Mouse (Mus musculus) CD8-positive naive resting alpha-beta T cell, adult 2 months (primary cell): ENCODE results near the gene BC004004.
A peak's percentile ranks its signal among the peaks of the same experiment; 100 is the strongest.
"Not testable (repeated sequence)": the region's sequence is repeated elsewhere in the genome, so short reads cannot be mapped to it uniquely, and the experiment has no call there.

ENCODE experiments used
- DNase-seq, 2 experiments: peaks; one replicate each; pipeline ENCODE4 v3.0.0; 2022; ENCODE audit warnings: low read depth in 2 of 2, low spot score in 2 of 2

BC004004 gene

GRCm38 (mm10) chr17:29259489-29259888 lies 9.1 kb upstream of the BC004004 start:
- DNase-seq = peak; percentile 72 to 75

GRCm38 (mm10) chr17:29260501-29260900 lies 8.1 kb upstream of the BC004004 start:
- DNase-seq = no peak

GRCm38 (mm10) chr17:29261603-29262258 lies 6.9 kb upstream of the BC004004 start:
- no peak for DNase-seq

GRCm38 (mm10) chr17:29262259-29262649 lies 6.3 kb upstream of the BC004004 start:
- DNase-seq = no peak

- DNase-seq = no peak
Observed at GRCm38 (mm10) chr17:29263417-29263816, 5.2 kb upstream of the BC004004 start.

GRCm38 (mm10) chr17:29263840-29264633 lies 4.6 kb upstream of the BC004004 start, which contains the start of gene Ppil1:
Gene Ppil1, minus strand, starts transcription at chr17:29264186.
- DNase-seq = peak; percentile 70 to 83

- DNase-seq = no peak
Observed at GRCm38 (mm10) chr17:29264760-29265159, 3.8 kb upstream of the BC004004 start.

GRCm38 (mm10) chr17:29267040-29267439 lies 1.5 kb upstream of the BC004004 start:
- DNase-seq = not testable (repeated sequence)

GRCm38 (mm10) chr17:29267931-29268681 lies 482 bp upstream of the BC004004 start:
- no peak for DNase-seq

GRCm38 (mm10) chr17:29269349-29269706 lies 740 bp downstream of the BC004004 start:
- no peak for DNase-seq

GRCm38 (mm10) chr17:29270148-29270698 lies 1.6 kb downstream of the BC004004 start:
- DNase-seq = no peak

GRCm38 (mm10) chr17:29273156-29273555 lies 4.6 kb downstream of the BC004004 start:
- DNase-seq = no peak

GRCm38 (mm10) chr17:29273889-29274288 lies 5.3 kb downstream of the BC004004 start:
- no peak for DNase-seq

- DNase-seq = peak; percentile 83 to 90
Observed at GRCm38 (mm10) chr17:29280422-29280821, 11.8 kb downstream of the BC004004 start.

GRCm38 (mm10) chr17:29281541-29281940 lies 13.0 kb downstream of the BC004004 start:
- DNase-seq = no peak

- no peak for DNase-seq
Observed at GRCm38 (mm10) chr17:29282216-29282952, 13.8 kb downstream of the BC004004 start.

GRCm38 (mm10) chr17:29291793-29292192 lies 23.2 kb downstream of the BC004004 start:
- DNase-seq = no peak

GRCm38 (mm10) chr17:29292996-29293395 lies 24.4 kb downstream of the BC004004 start:
- DNase-seq = no peak

GRCm38 (mm10) chr17:29293807-29294605 lies 25.4 kb downstream of the BC004004 start:
- no peak for DNase-seq

GRCm38 (mm10) chr17:29295835-29296234 lies 27.2 kb downstream of the BC004004 start:
- no peak for DNase-seq
